Mouse (Mus musculus) layer of hippocampus, adult 8-10 months (tissue): Measurements from ENCODE around the gene Ssr3. TPM values are rescaled to one million over a fixed set of nuclear protein-coding genes. Genes with fewer than 3 reads are reported as not detected.

Experiments
- total RNA-seq, 4 experiments: library from RNA; stranded (reverse); gene quantifications; 2 replicates each; pipeline ENCODE4 v1.2.4; 2022

Gene Ssr3
- total RNA-seq, 4 experiments from 2014 or later: 99.4 to 115 (median 107) TPM

Other genes with a start within 250 kb of the Ssr3 start
- gene Tiparp, start 135.8 kb upstream of the Ssr3 start, total RNA-seq: 10 to 100 TPM; 15.0 to 21.8 (median 15.9) TPM